Mouse (Mus musculus) spleen, adult 2 months (tissue): ENCODE measurements around the gene Auts2.

Experiments
- CTCF ChIP-seq: fragments of 200-500 bp; IDR thresholded peaks from 2 replicates; pipeline ENCODE4 v1.5.1; 2011; ENCODE audit warnings: mild to moderate bottlenecking, inconsistent platforms; ENCODE audit not compliant: insufficient read depth, insufficient read length, insufficient replicate concordance; ENCODE audit errors: extremely low read depth
- POLR2A ChIP-seq: fragments of 200-500 bp; IDR thresholded peaks from 2 replicates; pipeline ENCODE4 v1.6.1; 2011; ENCODE audit warnings: low read depth, low read length, inconsistent platforms

- no peak for TF ChIP-seq CTCF
- TF ChIP-seq POLR2A: no peak
Observed at GRCm38 (mm10) chr5:132182077-132182476, 361.1 kb downstream of the Auts2 start.
